Mouse (Mus musculus) left cerebral cortex, postnatal 25 days (tissue): Measurements from ENCODE around the gene Robo3. TPM values are rescaled to one million over a fixed set of nuclear protein-coding genes. Genes with fewer than 3 reads are reported as not detected.

Source experiments
- DNase-seq, 2 experiments: peaks; one replicate each; pipeline ENCODE4 v3.0.0; 2022; ENCODE audit warnings: low spot score in 2 of 2, mixed read lengths in 1 of 2
- intact Hi-C: fragments of 180-260 bp; cut with DNase I; formaldehyde crosslinking; loops from one replicate; pipeline ENCODE4 v1.15.1; 2025
- total RNA-seq, 2 experiments: library from RNA; stranded (reverse); gene quantifications; 2 replicates each; pipeline ENCODE4 v1.2.3; 2021

The Robo3 gene
- total RNA-seq, 2 experiments from 2014 or later = 33.4 to 33.6 TPM

GRCm38 (mm10) chr9:37433823-37434560, 946 bp upstream of the Robo3 start:
- DNase-seq = no peak
- intact Hi-C loops = loop anchor here (5.0 kb wide), 1 partner anchor 498 kb away; no protein-coding TSS in a partner anchor

- intact Hi-C loops = loop anchor here (5.0 kb wide), 1 partner anchor 500 kb away; no protein-coding TSS in a partner anchor
- DNase-seq = peak in 1 of 2 experiments; percentile 70
These were observed 900 bp downstream of the Robo3 start for GRCm38 (mm10) chr9:37432026-37432666.

- intact Hi-C loops = loop anchor here (2.0 to 5.0 kb wide), 4 partner anchors 30 to 502 kb away; no protein-coding TSS in a partner anchor
- peak; percentile 91 to 98 for DNase-seq
These were observed 2.5 kb downstream of the Robo3 start for GRCm38 (mm10) chr9:37430582-37430981.

GRCm38 (mm10) chr9:37429326-37429725, 3.7 kb downstream of the Robo3 start:
- no peak for DNase-seq
- intact Hi-C loops = no loop called here

GRCm38 (mm10) chr9:37421239-37421638, 11.8 kb downstream of the Robo3 start:
- intact Hi-C loops = no loop called here
- no peak for DNase-seq

GRCm38 (mm10) chr9:37420676-37421075, 12.4 kb downstream of the Robo3 start:
- intact Hi-C loops = no loop called here
- DNase-seq = peak; percentile 67 to 72

- intact Hi-C loops = no loop called here
- DNase-seq = no peak
These were observed 14.3 kb downstream of the Robo3 start for GRCm38 (mm10) chr9:37418791-37419190.

GRCm38 (mm10) chr9:37414666-37415065, 18.4 kb downstream of the Robo3 start:
- DNase-seq = no peak
- intact Hi-C loops = no loop called here

GRCm38 (mm10) chr9:37412989-37413388, 20.1 kb downstream of the Robo3 start:
- no peak for DNase-seq
- intact Hi-C loops = no loop called here

- intact Hi-C loops = no loop called here
- DNase-seq = no peak
These were observed 23.2 kb downstream of the Robo3 start for GRCm38 (mm10) chr9:37409698-37410445.

GRCm38 (mm10) chr9:37407850-37408502, 25.1 kb downstream of the Robo3 start:
- intact Hi-C loops = no loop called here
- DNase-seq = no peak

GRCm38 (mm10) chr9:37406372-37406771, 26.7 kb downstream of the Robo3 start:
- DNase-seq = peak in 1 of 2 experiments; percentile 38
- intact Hi-C loops = no loop called here

- intact Hi-C loops = no loop called here
- no peak for DNase-seq
These were observed 30.0 kb downstream of the Robo3 start for GRCm38 (mm10) chr9:37403011-37403410.

GRCm38 (mm10) chr9:37402501-37402900, 30.5 kb downstream of the Robo3 start:
- DNase-seq = no peak
- intact Hi-C loops = no loop called here

GRCm38 (mm10) chr9:37401802-37402201, 31.2 kb downstream of the Robo3 start, which contains the start of gene Robo4:
Gene Robo4, plus strand, starts transcription at chr9:37401897.
- DNase-seq = no peak
- intact Hi-C loops = no loop called here

GRCm38 (mm10) chr9:37400585-37400984, 32.5 kb downstream of the Robo3 start:
- intact Hi-C loops = no loop called here
- no peak for DNase-seq

GRCm38 (mm10) chr9:37393482-37394131, 39.4 kb downstream of the Robo3 start:
- intact Hi-C loops = no loop called here
- no peak for DNase-seq

GRCm38 (mm10) chr9:37392071-37392470, 41.0 kb downstream of the Robo3 start:
- intact Hi-C loops = no loop called here
- DNase-seq = no peak

GRCm38 (mm10) chr9:37390891-37391290, 42.2 kb downstream of the Robo3 start:
- intact Hi-C loops = no loop called here
- DNase-seq = no peak
